Mouse (Mus musculus) intestine, postnatal 0 days (tissue): Measurements from ENCODE around the gene Klf11. TPM values are rescaled to one million over a fixed set of nuclear protein-coding genes. Genes with fewer than 3 reads are reported as not detected.

Experiments
- ATAC-seq: fragments of 200-750 bp; cut with Nextera tagmentation; 2 replicates; pipeline ENCODE4 v1.8.0; 2017; ENCODE audit warnings: mild to moderate bottlenecking, moderate TSS enrichment, moderate library complexity
- H3K27ac ChIP-seq: fragments of 300-500 bp; sonication (generic); 2 replicates; pipeline ENCODE4 v1.5.1; 2014; ENCODE audit warnings: mild to moderate bottlenecking, low read depth, low read length, moderate library complexity
- H3K27me3 ChIP-seq: fragments of 300-500 bp; sonication (generic); replicated peaks from 2 replicates; pipeline ENCODE4 v1.6.1; 2014; ENCODE audit warnings: low read length, mixed read lengths; ENCODE audit not compliant: control insufficient read depth, insufficient read depth
- H3K36me3 ChIP-seq: fragments of 300-500 bp; sonication (generic); 2 replicates; pipeline ENCODE4 v1.6.1; 2014; ENCODE audit warnings: mild to moderate bottlenecking, moderate library complexity; ENCODE audit not compliant: control insufficient read depth, insufficient read depth
- H3K4me1 ChIP-seq: fragments of 300-500 bp; sonication (generic); replicated peaks from 2 replicates; pipeline ENCODE4 v1.6.1; 2014; ENCODE audit warnings: antibody characterized with exemption, low read length, mixed read lengths; ENCODE audit not compliant: control insufficient read depth, insufficient read depth
- H3K4me2 ChIP-seq: fragments of 300-500 bp; sonication (generic); replicated peaks from 2 replicates; pipeline ENCODE4 v1.6.1; 2014; ENCODE audit warnings: low read depth, mild to moderate bottlenecking, moderate library complexity
- H3K4me3 ChIP-seq: fragments of 300-500 bp; sonication (generic); 2 replicates; pipeline ENCODE4 v1.5.1; 2014; ENCODE audit warnings: low read depth, low read length
- H3K9ac ChIP-seq: fragments of 300-500 bp; sonication (generic); 2 replicates; pipeline ENCODE4 v1.6.1; 2014; ENCODE audit warnings: mild to moderate bottlenecking, low read depth, low read length
- H3K9me3 ChIP-seq: fragments of 300-500 bp; sonication (generic); 2 replicates; pipeline ENCODE4 v1.6.1; 2016; ENCODE audit warnings: mixed run types; ENCODE audit not compliant: control insufficient read depth
- CTCF ChIP-seq: sonication (generic); IDR thresholded peaks from 2 replicates; pipeline ENCODE4 v1.5.1; 2016; ENCODE audit warnings: low read depth, mild to moderate bottlenecking, control low read depth, antibody characterized with exemption, moderate library complexity
- WGBS: fragments of 180-500 bp; shearing (Covaris S2); extraction: QIAGEN DNeasy Blood & Tissue Kit; methylation state at CpG from one replicate; pipeline ENCODE4 v1.1.7; 2014; 5-methylcytosine and 5-hydroxymethylcytosine counted together
- polyA plus RNA-seq: library from polyadenylated mRNA; unstranded; fragments of >200 nt; fragmentation: Nextera tagmentation; extraction: Ambion mirVana; gene quantifications from 2 replicates; pipeline ENCODE4 v1.2.1, GENCODE M21; 2015

The Klf11 gene
- polyA plus RNA-seq, 1 experiment from 2014 or later = 8.1 TPM

GRCm38 (mm10) chr12:24659923-24660322, 8.8 kb downstream of the Klf11 start:
- Histone ChIP-seq H3K4me3 (no peak overlapping the region), H3K27ac (no peak overlapping the region), H3K36me3 (peaks cover 59% of the 10 kb centered on the region), H3K4me2 (no peak overlapping the region), H3K27me3 (no peaks in the 10 kb centered on the region), H3K4me1 (no peaks in the 10 kb centered on the region), H3K9me3 (no peaks in the 10 kb centered on the region), H3K9ac (no peak overlapping the region)
- WGBS = 89% methylated on average over 9 of the region's 9 CpGs
- ATAC-seq = no peak
- no peak for TF ChIP-seq CTCF

GRCm38 (mm10) chr12:24661100-24661499, 10.0 kb downstream of the Klf11 start:
- H3K4me2 ChIP-seq = no peak overlapping the region
- ATAC-seq = no peak
- peaks cover 47% of the 10 kb centered on the region for H3K36me3 ChIP-seq
- H3K27ac ChIP-seq = no peak overlapping the region
- H3K4me1 ChIP-seq = no peaks in the 10 kb centered on the region
- no peaks in the 10 kb centered on the region for H3K27me3 ChIP-seq
- WGBS = 78% methylated on average over 4 of the region's 4 CpGs
- no peaks in the 10 kb centered on the region for H3K9me3 ChIP-seq
- no peak overlapping the region for H3K4me3 ChIP-seq
- no peak for TF ChIP-seq CTCF
- H3K9ac ChIP-seq = no peak overlapping the region

GRCm38 (mm10) chr12:24662131-24662530, 11.1 kb downstream of the Klf11 start:
- H3K27ac ChIP-seq = no peak overlapping the region
- no peak for ATAC-seq
- no peak overlapping the region for H3K4me3 ChIP-seq
- no peak for TF ChIP-seq CTCF
- no peaks in the 10 kb centered on the region for H3K27me3 ChIP-seq
- no peaks in the 10 kb centered on the region for H3K9me3 ChIP-seq
- H3K36me3 ChIP-seq = peaks cover 38% of the 10 kb centered on the region
- H3K4me1 ChIP-seq = no peaks in the 10 kb centered on the region
- WGBS = 81% methylated on average over 5 of the region's 5 CpGs
- no peak overlapping the region for H3K4me2 ChIP-seq
- H3K9ac ChIP-seq = no peak overlapping the region

- Histone ChIP-seq H3K9ac (0 out of 2 replicates have a peak overlapping the region, but pooled peaks have one; percentile 54), H3K4me2 (peak overlapping the region; percentile 95), H3K27ac (no peak overlapping the region; the same call in 1 of the 2 replicates), H3K27me3 (no peaks in the 10 kb centered on the region; the same call in 1 of the 2 replicates), H3K9me3 (no peaks in the 10 kb centered on the region), H3K4me1 (no peaks in the 10 kb centered on the region), H3K4me3 (peak overlapping the region; percentile 50), H3K36me3 (no peaks in the 10 kb centered on the region)
- ATAC-seq = no peak
- no peak for TF ChIP-seq CTCF
- WGBS = 41% methylated on average over 9 of the region's 9 CpGs
Observed at GRCm38 (mm10) chr12:24680096-24680491, 29.0 kb downstream of the Klf11 start.

- Histone ChIP-seq H3K36me3 (no peaks in the 10 kb centered on the region), H3K4me1 (no peaks in the 10 kb centered on the region), H3K27me3 (no peaks in the 10 kb centered on the region; the same call in 1 of the 2 replicates), H3K4me3 (peak overlapping the region; percentile 50), H3K9ac (peak overlapping the region; percentile 54), H3K27ac (no peak overlapping the region), H3K4me2 (peak overlapping the region; percentile 95), H3K9me3 (no peaks in the 10 kb centered on the region)
- TF ChIP-seq CTCF = peak; percentile 39; the same call in 1 of the 2 replicates
- WGBS = 3% methylated on average over 33 of the region's 61 CpGs
- ATAC-seq = no peak
Observed at GRCm38 (mm10) chr12:24680492-24681285, 29.6 kb downstream of the Klf11 start.

GRCm38 (mm10) chr12:24681286-24682023, 30.4 kb downstream of the Klf11 start, which contains the start of gene Cys1:
Gene Cys1 (minus strand): TSS chr12:24681813.
- no peaks in the 10 kb centered on the region; the same call in 1 of the 2 replicates for H3K27me3 ChIP-seq
- TF ChIP-seq CTCF = no peak
- peak within 1 kb of the TSS; percentile 54 for H3K9ac ChIP-seq

More at GRCm38 (mm10) chr12:24681286-24682023, 30.4 kb downstream of the Klf11 start, which contains the start of gene Cys1:
- ATAC-seq = peak; percentile 52; the same call in 1 of the 2 replicates
- Histone ChIP-seq H3K4me3 (peak within 1 kb of the TSS; percentile 50), H3K4me1 (no peaks in the 10 kb centered on the region), H3K4me2 (peak within 1 kb of the TSS; percentile 95), H3K9me3 (no peaks in the 10 kb centered on the region), H3K36me3 (no peaks in the 10 kb centered on the region), H3K27ac (peak within 1 kb of the TSS; percentile 11; the same call in 1 of the 2 replicates)
- 4% methylated on average over 20 of the region's 20 CpGs for WGBS
